Mouse (Mus musculus): ENCODE measurements around the gene Mycbp2. TPM values are rescaled to one million over a fixed set of nuclear protein-coding genes. Genes with fewer than 3 reads are reported as not detected.

The Mycbp2 gene
- total and polyA plus RNA-seq, 3 experiments, result 25.9 to 60.1 (median 29.5) TPM

DNA sequence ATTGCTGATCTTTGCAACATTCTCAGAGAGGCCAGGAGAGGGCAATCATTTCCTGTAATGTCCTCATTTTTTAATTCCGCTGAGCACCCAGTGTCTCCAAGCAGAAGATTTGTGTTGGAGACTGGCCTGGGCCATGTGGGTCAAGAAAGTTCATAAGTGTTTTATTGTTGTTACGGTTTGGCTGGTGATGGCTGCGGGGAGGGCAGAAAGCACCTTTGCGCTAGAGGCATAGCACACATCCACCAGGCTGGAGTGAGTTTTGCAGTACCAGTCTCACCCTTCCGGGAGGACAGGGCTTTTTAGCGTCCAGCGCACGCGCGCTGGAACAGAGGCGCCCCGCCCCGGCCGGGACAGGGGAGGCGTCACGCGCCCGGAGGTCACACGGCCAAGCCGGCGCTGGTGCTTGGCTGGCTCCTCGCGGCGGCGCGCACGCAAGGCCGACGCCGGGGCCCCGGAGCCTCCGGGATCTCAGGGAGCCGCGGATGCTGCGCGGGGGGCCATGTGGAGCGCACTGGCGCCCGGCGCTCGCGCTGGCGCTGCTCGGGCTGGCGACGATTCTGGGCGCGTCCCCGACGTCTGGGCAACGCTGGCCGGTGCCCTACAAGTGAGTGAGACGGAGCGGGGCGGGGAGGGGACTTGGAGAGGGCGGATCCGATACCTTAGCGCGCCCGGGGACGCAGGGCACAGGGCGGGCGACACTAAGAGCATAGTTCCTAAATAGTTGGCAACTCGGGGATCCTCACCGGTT is 276.6 kb downstream of the Mycbp2 start, which contains the start of gene Cln5:
TSS of gene Cln5 (plus strand) at position 353 of the 748 bp plus-strand sequence.
- dilution Hi-C loops (cut with MboI; ENCODE audit: extremely low pct_ligation_motif_present, extremely low pct_unique_long_range_greater_than_20kb, low sequenced_read_pairs) (no loop called here), in situ Hi-C loops (cut with MboI; ENCODE audit: low pct_ligation_motif_present, low pct_unique_long_range_greater_than_20kb, low sequenced_read_pairs) (loop anchor here (5.0 to 25.0 kb wide), 2 partner anchors 467 to 617 kb away; no protein-coding TSS in a partner anchor)
- Histone ChIP-seq H3K4me1 (ENCODE audit: control insufficient read depth in 1 of 2, insufficient read depth in 2 of 2) (peaks cover 3 to 23% of the 10 kb centered on the region in 2 experiments; a peak in 3 of 4 replicates), H3K27me3 (replicated peaks) (no peaks in the 10 kb centered on the region), H3K9me3 (replicated peaks; ENCODE audit: low read length) (no peaks in the 10 kb centered on the region), H3K4me3 (replicated peaks in 1 of 3; ENCODE audit: low read depth in 2 of 3, low read length in 2 of 3, poor library complexity in 1 of 3) (peak within 1 kb of the TSS; percentile 84 to 91 (median 86)), H3K9ac (ENCODE audit: insufficient read depth, low read depth) (peak within 1 kb of the TSS; percentile 70), H3K36me3 (replicated peaks in 1 of 2; ENCODE audit: control insufficient read depth in 1 of 2, insufficient read depth in 1 of 2, low read length in 1 of 2) (peaks cover 30 to 32% of the 10 kb centered on the region in 2 experiments), H3K4me2 (ENCODE audit: insufficient read depth, low read depth, poor library complexity, severe bottlenecking) (peak within 1 kb of the TSS; percentile 95), H3K27ac (ENCODE audit: insufficient read depth, low read depth) (peak within 1 kb of the TSS; percentile 76), H3K79me2 (replicated peaks; ENCODE audit: control insufficient read depth, extremely low read depth, insufficient read depth, poor library complexity, severe bottlenecking) (peaks cover 7% of the 10 kb centered on the region)
- DNase-seq (ENCODE audit: extremely low read depth), result peak; percentile 93
- TF ChIP-seq MAFK (IDR thresholded peaks at IDR 0.05; ENCODE audit: insufficient replicate concordance, low read length), result no peak
- peak; percentile 97 for TF ChIP-seq POLR2A (IDR thresholded peaks at IDR 0.05; ENCODE audit: low read depth, low read length)
- TF ChIP-seq BHLHE40 (IDR thresholded peaks at IDR 0.05; ENCODE audit: low read depth, low read length), result peak; percentile 67
- TF ChIP-seq TCF12 (IDR thresholded peaks at IDR 0.05; ENCODE audit: low read depth, low read length), result peak; percentile 78
- TF ChIP-seq MEF2A (IDR thresholded peaks at IDR 0.05; ENCODE audit: borderline replicate concordance, low read depth, low read length), result no peak; the same call in 1 of the 2 replicates
- peak; percentile 77; the same call in 1 of the 2 replicates for TF ChIP-seq POLR2AphosphoS2 (IDR thresholded peaks at IDR 0.05; ENCODE audit: low read depth, low read length)
- TF ChIP-seq RCOR1 (conservative IDR thresholded peaks at IDR 0.05; ENCODE audit: low read depth, low read length), result no peak
- peak; percentile 94 for TF ChIP-seq NRF1 (IDR thresholded peaks at IDR 0.05; ENCODE audit: low read depth, low read length)
- TF ChIP-seq NELFE (IDR thresholded peaks at IDR 0.05; ENCODE audit: low read depth, low read length), result peak; percentile 97
- TF ChIP-seq SMC3 (IDR thresholded peaks at IDR 0.05; ENCODE audit: low read depth, low read length), result peak; percentile 25; the same call in 1 of the 2 replicates
- peak; percentile 93 for TF ChIP-seq TBP (conservative IDR thresholded peaks at IDR 0.05; ENCODE audit: low read depth, low read length)
- TF ChIP-seq CTCF (conservative IDR thresholded peaks at IDR 0.05 in 1 of 2, IDR thresholded peaks at IDR 0.05 in 1 of 2; ENCODE audit: low read depth in 2 of 2, low read length in 2 of 2), result peak in 1 of 2 experiments; percentile 53; a peak in 2 of 4 replicates
- TF ChIP-seq USF2 (conservative IDR thresholded peaks at IDR 0.05; ENCODE audit: low read depth, low read length), result peak; percentile 31; the same call in 1 of the 2 replicates
- peak; percentile 64; the same call in 1 of the 2 replicates for TF ChIP-seq MXI1 (IDR thresholded peaks at IDR 0.05; ENCODE audit: low read depth, low read length)
- TF ChIP-seq USF1 (IDR thresholded peaks at IDR 0.05; ENCODE audit: low read depth, low read length), result peak; percentile 83
- no peak for TF ChIP-seq GABPA (IDR thresholded peaks at IDR 0.05; ENCODE audit: insufficient replicate concordance, low read depth, low read length)
- peak; percentile 23 for TF ChIP-seq RAD21 (IDR thresholded peaks at IDR 0.05; ENCODE audit: low read depth, low read length)
- peak; percentile 17; the same call in 1 of the 2 replicates for TF ChIP-seq SIN3A (IDR thresholded peaks at IDR 0.05; ENCODE audit: low read length)
- peak; percentile 91 for TF ChIP-seq ZMIZ1 (IDR thresholded peaks at IDR 0.05; ENCODE audit: low read depth, low read length)
- TF ChIP-seq HCFC1 (IDR thresholded peaks at IDR 0.05; ENCODE audit: low read depth, low read length), result peak; percentile 57
- TF ChIP-seq MYC (IDR thresholded peaks at IDR 0.05; ENCODE audit: low read depth, low read length), result peak; percentile 77
- no peak for TF ChIP-seq ETS1 (conservative IDR thresholded peaks at IDR 0.05; ENCODE audit: low read depth, low read length)
- TF ChIP-seq MAZ (IDR thresholded peaks at IDR 0.05; ENCODE audit: low read depth, low read length), result peak; percentile 8; the same call in 1 of the 2 replicates
- 0 out of 2 replicates have a peak, but pooled peaks have one; percentile 6 for TF ChIP-seq IRF4 (IDR thresholded peaks at IDR 0.05; ENCODE audit: low read depth, low read length)
- TF ChIP-seq ELF1 (IDR thresholded peaks at IDR 0.05; ENCODE audit: low read depth, low read length), result peak; percentile 92
- no peak for TF ChIP-seq JUN (IDR thresholded peaks at IDR 0.05; ENCODE audit: insufficient read depth, low read depth, low read length)

Measured in CH12.LX (cell line).